Mouse (Mus musculus) thymus, adult 2 months (tissue): ENCODE measurements around the gene Acap1.

Experiments used
- CTCF ChIP-seq: fragments of 200-500 bp; IDR thresholded peaks from 2 replicates; pipeline ENCODE4 v1.5.1; 2012; ENCODE audit warnings: mild to moderate bottlenecking, control low read depth, low read length, moderate library complexity, borderline replicate concordance; ENCODE audit not compliant: control insufficient read depth, poor library complexity, insufficient read depth; ENCODE audit errors: extremely low read depth
- POLR2A ChIP-seq: fragments of 200-500 bp; IDR thresholded peaks from 2 replicates; pipeline ENCODE4 v1.6.1; 2012; ENCODE audit warnings: mild to moderate bottlenecking, low read length, control low read depth, moderate library complexity; ENCODE audit not compliant: control insufficient read depth, poor library complexity, insufficient read depth; ENCODE audit errors: extremely low read depth

DNA sequence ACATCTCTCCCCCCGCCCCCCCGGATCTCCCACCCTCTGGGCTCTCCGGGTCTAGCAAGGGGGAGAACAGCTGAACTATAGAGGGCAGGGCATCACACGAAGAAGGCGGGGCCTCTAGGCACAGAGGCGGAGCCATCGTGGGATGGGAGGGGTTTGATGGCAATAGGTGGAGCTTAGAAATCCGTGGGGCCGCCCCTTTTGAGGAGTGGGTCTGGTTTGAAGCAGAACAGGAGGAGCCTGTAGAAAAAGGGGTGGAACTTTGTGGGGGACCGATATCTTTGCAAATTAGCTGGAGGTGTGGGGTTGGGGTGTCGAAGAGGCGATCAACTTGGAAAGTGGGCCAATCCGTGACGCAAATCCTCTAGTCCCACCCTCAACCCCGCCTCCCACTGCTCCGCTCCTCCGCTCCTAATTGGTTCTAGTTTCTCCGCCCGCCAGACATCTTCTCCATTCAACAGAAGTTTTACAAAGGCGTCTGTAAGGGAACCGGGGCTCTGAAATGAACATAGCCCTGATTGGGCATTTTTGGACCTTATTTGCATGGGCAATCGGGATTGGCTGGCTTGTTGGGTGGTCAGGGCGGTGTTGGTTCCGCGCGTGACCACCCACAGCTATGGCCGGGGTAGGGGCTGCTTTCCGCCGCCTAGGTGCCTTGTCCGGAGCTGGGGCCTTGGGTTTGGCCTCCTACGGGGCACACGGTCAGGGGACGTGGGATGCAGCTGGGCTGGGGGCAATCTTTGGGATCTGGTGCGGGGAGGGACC is 57.2 kb downstream of the Acap1 start, which contains the start of gene Tmem256:
- TF ChIP-seq CTCF (0 out of 2 replicates have a peak, but pooled peaks have one; percentile 18), POLR2A (0 out of 2 replicates have a peak, but pooled peaks have one; percentile 21)
